8 mouse cellular contexts compared by ENCODE assay signal in the genomic region with DNA sequence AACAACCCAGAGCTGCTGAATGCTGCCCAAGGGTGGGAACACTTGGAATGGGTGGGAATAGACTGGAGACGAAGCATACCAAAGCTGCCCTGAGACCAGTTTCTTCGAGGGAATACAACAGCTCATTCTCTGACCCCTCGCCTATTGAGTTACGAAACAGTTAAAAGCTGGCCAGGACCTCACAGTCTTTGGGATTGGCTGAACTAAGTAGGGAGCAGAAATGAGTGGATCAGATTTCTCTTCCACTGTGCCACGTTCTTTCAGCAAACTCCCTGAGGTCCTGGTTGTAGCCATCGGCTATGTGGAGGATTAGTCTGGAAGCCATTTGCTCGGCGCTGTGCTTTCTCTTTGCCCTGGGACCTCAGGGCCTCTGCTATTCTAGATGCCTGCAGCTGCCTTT. TPM values are rescaled to one million over a fixed set of nuclear protein-coding genes. Genes with fewer than 3 reads are reported as not detected.
DNase-seq lines count a peak whose midpoint lies in the region; ATAC-seq and TF ChIP-seq lines count a peak whose summit lies in the region.

No protein-coding gene starts in this region.

- POLR2A ChIA-PET in Patski (lab: Charles Lee) = interaction anchor here (0.8 to 3.0 kb wide), 2 partner anchors 9 to 12 kb away, joined by 4 to 16 read pairs; partner anchors contain the start of gene Nedd4

- peak overlapping the region; percentile 54 for H3K4me2 ChIP-seq in limb, embryonic 13.5 days (replicated peaks)
- peak overlapping the region; percentile 37 for H3K4me2 ChIP-seq in stomach, embryonic 15.5 days

- H3K9ac ChIP-seq in limb, embryonic 13.5 days = peak overlapping the region; percentile 43; the same call in 1 of the 2 replicates
- H3K9ac ChIP-seq in stomach, embryonic 15.5 days = no peak overlapping the region

- TF ChIP-seq CTCF in Patski (IDR thresholded peaks at IDR 0.05) = no peak

- peak overlapping the region; percentile 95 for H3K27ac ChIP-seq in limb, embryonic 13.5 days
- peak overlapping the region; percentile 85 for H3K27ac ChIP-seq in stomach, embryonic 15.5 days

- 4% methylated on average over 8 of the region's 8 CpGs for whole genome bisulfite sequencing in limb, embryonic 13.5 days
- WGBS in stomach, embryonic 15.5 days = 16% methylated on average over 8 of the region's 8 CpGs

- peak overlapping the region; percentile 18; the same call in 1 of the 2 replicates for H3K4me3 ChIP-seq in limb, embryonic 13.5 days
- H3K4me3 ChIP-seq in stomach, embryonic 15.5 days (replicated peaks) = no peak overlapping the region

- H3K9me3 ChIP-seq in limb, embryonic 13.5 days = no peaks in the 10 kb centered on the region
- H3K9me3 ChIP-seq in stomach, embryonic 15.5 days = no peaks in the 10 kb centered on the region

- in situ Hi-C loops in Patski (cut with MboI; ENCODE audit: low pct_unique_long_range_greater_than_20kb) = no loop called here

- H3K27me3 ChIP-seq in Patski = no peaks in the 10 kb centered on the region
- no peaks in the 10 kb centered on the region for H3K27me3 ChIP-seq in limb, embryonic 13.5 days
- no peaks in the 10 kb centered on the region for H3K27me3 ChIP-seq in stomach, embryonic 15.5 days (replicated peaks)

- no peak for DNase-seq in Patski (ENCODE audit: low read depth, low spot score)
- peak; percentile 73 for DNase-seq in embryo, embryonic 11.5 days (ENCODE audit: low read depth, low spot score)
- DNase-seq in heart, adult 9 months (ENCODE audit: low spot score in 2 of 2) = peak; percentile 64 to 71
- DNase-seq in layer of hippocampus, postnatal 10 days (ENCODE audit: low spot score in 2 of 2) = no peak
- DNase-seq in right cerebral cortex, postnatal 25 days = no peak
- DNase-seq in adrenal gland, postnatal 4 days (ENCODE audit: low spot score in 2 of 2) = no peak

- no peaks in the 10 kb centered on the region for H3K36me3 ChIP-seq in limb, embryonic 13.5 days
- H3K36me3 ChIP-seq in stomach, embryonic 15.5 days = no peaks in the 10 kb centered on the region

- peak; percentile 68 for ATAC-seq in Patski
- peak; percentile 89 for ATAC-seq in limb, embryonic 13.5 days (ENCODE audit: low FRiP score, low read depth)
- peak; percentile 69; the same call in 1 of the 2 replicates for ATAC-seq in stomach, embryonic 15.5 days (ENCODE audit: insufficient read depth, low FRiP score, low read depth)

- CTCF ChIA-PET in Patski (lab: Charles Lee) = interaction anchor here (1.1 to 2.1 kb wide), 2 partner anchors 9 to 11 kb away, joined by 6 read pairs; partner anchors contain the start of gene Nedd4

- peaks cover 48% of the 10 kb centered on the region for H3K4me1 ChIP-seq in limb, embryonic 13.5 days
- peaks cover 7% of the 10 kb centered on the region; the same call in 1 of the 2 replicates for H3K4me1 ChIP-seq in stomach, embryonic 15.5 days

RNA-seq across cellular contexts. Expression of gene Nedd4, which starts 9.2 kb away (rescaled TPM):
- polyA plus RNA-seq in Patski (2021) = 693 TPM
- 754 and 779 TPM in 2 replicates for polyA plus RNA-seq in limb, embryonic 13.5 days (2015; fragmentation: Nextera tagmentation; extraction: Ambion mirVana)
- 502 and 542 TPM in 2 replicates for polyA plus RNA-seq in stomach, embryonic 15.5 days (2015; fragmentation: Nextera tagmentation; extraction: Ambion mirVana)
- 100 to 1,000 TPM; 342 to 359 TPM for total RNA-seq in layer of hippocampus, postnatal 10 days (2021)
- total RNA-seq in adrenal gland, postnatal 4 days (2021) = 100 to 1,000 TPM; 708 to 756 TPM

Comparison
In these comparisons a context has a peak if more than half of its experiments do, and no peak if none do; other contexts are left out.
1. DNase-seq: peak in embryo, embryonic 11.5 days (single experiment) and heart, adult 9 months (2 of 2); none in Patski (single experiment), layer of hippocampus, postnatal 10 days (0 of 2), right cerebral cortex, postnatal 25 days (single experiment) and adrenal gland, postnatal 4 days (0 of 2).
2. Peak in every context shown above with its lines, with median percentiles within 50 percentile points of each other: ATAC-seq.